Mouse (Mus musculus) heart, adult 9 months (tissue): Measurements from ENCODE around the gene Dapk2.

Source experiments
- DNase-seq, 2 experiments: peaks; one replicate each; pipeline ENCODE4 v3.0.0; 2022; ENCODE audit warnings: low spot score in 2 of 2

Dapk2 gene

DNA sequence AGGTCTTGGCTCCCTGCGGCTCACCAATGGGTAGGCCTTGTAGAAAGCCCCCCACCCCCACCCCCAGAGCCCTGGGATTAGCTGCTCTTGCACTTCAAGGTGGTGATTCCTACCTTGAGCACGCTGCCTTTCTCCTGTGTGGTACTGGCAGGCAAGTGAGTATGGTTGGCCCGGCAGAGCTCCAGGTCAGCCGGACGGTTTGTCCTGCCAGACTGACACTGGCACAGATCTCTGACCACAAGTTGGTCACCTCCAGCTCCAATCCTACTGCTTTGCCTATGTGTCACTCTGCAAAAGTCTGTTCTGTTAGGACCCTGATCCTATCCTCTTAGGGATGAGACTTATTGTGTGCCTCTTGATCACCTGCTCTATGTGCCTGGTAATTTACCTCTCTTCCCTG lies 26.5 kb downstream of the Dapk2 start:
- DNase-seq, result peak in 1 of 2 experiments; percentile 19

GRCm38 (mm10) chr9:66186426-66186825 lies 28.4 kb downstream of the Dapk2 start:
- no peak for DNase-seq

GRCm38 (mm10) chr9:66189026-66189425 lies 31.0 kb downstream of the Dapk2 start:
- no peak for DNase-seq

DNA sequence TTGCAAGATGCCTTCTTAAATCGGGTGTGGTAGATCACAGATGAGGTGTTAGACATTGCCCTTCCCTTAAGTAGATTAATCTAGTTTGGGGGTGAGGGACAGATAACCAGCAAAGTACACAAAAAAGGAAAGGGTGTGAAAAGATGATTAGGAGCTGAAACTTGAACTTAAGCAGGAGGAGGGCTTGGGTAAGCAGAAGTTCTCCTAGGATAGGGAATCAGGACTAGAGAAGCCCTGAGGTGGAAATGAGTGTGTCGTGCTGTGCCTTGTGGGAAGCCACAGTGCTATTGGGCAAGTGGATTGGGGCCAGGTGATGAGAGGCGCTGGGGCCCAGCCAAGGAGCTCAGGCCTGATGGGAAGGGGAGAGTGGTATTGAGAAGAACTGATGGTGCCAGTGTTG lies 36.0 kb downstream of the Dapk2 start:
- DNase-seq, result no peak

DNA sequence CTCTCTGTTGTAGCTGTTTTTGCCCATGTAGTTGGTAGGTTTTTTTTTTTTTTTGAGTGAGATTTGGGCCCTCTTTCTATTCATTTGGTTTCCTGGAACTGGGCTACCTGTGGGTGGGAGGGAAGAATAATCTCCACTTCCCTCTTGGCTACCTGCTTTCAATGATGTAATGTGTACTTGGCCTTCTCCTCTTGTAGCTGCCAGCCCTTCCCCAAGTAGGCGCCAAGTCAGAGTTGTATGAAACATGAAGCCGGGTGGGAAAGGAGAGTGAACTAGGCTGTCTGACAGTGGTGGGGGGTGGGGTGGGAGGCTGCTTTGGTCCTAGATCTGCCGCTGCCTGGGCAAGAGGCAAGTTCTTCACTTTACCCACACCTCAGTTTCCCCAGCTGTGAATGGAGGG lies 38.5 kb downstream of the Dapk2 start:
- DNase-seq, result no peak

DNA sequence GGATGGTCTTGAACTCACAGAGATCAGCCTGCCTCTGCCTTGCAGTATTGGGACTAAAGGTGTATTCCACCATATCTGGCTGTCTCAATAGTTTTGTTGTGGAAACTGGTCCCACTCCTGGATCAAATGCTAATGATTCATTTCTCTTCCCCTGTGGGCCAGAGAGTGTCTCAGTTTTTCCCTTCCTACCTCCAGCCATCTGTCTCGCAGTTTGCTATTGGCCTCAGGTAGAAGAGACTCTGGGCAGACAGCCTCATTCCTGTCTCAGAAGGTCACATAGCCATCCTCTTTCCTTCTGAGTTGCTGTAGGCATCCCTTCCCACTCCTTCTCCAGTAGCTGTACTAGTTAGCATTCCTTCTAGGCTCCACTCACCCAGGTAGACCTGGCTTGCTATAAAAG lies 40.5 kb downstream of the Dapk2 start:
- DNase-seq, result no peak

GRCm38 (mm10) chr9:66199657-66200410 lies 41.8 kb downstream of the Dapk2 start:
- no peak for DNase-seq

DNA sequence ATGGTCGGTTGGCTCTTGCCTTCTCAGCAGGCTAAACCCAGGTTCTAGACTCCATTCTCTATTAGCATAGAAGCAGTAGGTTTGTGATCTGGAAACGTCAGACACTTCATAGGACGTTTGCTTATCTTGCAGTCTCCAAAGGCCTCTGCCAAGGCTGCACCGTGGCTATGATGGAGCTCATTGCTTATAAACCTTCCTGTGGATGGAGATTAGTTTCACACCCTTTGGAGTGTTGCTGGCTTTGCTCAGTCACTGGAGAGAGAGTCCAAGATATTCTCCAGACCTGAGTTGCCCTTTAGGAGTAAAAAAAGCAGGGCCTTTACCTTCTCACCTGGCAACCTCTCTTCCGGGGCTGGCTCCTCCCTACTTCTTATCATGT lies 42.4 kb downstream of the Dapk2 start:
- DNase-seq, result no peak

DNA sequence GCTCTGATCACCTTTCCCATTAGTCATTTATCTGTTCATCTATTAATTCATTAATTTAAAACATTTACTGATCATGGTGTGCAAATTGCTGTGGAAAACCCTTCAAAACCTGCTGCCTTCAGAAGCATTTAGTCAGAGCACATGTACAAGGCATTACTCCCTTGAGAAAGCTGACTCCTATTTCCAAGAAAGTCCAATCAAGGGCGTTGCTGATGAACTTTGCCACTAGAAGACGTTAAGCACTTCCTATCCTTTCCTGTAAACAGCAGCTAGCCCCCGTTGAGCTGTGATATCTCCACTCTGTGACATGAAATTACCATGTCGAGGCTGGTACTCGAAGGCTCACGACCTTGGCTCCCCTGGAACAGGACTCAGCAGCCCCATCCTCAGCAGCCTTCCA lies 43.6 kb downstream of the Dapk2 start:
- DNase-seq, result no peak

DNA sequence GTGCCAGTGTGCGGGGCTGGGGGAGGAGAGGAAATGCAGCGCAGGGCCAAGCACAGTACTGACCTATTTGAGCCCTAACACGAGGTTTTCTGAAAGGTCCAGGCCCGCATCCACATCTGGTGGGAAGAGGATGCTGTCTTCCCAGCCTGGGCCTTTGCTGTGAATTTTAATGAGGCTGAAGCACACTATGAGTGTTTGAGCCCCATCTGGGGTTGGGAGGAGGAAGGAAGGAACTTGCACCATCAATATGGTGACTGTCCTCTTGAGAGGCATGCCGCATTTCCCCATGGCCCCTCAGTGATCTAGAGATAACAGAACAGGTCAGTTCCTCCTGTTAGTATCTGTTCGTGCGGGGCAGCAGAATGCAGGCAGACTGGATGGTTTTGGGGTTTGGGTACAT lies 44.4 kb downstream of the Dapk2 start:
- DNase-seq, result no peak

DNA sequence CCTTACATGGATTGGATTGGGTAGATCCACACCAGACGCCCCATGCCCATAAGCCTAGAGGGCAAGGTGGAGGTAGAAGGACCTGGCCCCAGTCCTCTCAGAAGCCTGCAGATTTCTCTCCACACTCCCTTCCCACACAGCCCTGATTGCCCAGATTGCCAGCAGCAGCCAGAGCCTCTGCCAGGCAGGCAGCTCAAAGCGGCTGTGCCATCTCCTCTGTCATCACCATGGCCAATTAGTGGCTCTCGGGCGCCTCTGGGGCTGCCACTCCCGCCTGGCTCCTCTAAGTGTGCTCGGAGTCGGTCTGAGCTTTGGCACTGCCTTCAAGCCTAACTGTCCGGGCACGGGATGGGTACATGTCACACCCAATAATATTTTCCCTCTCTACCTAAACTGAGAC lies 47.7 kb downstream of the Dapk2 start:
- no peak for DNase-seq

DNA sequence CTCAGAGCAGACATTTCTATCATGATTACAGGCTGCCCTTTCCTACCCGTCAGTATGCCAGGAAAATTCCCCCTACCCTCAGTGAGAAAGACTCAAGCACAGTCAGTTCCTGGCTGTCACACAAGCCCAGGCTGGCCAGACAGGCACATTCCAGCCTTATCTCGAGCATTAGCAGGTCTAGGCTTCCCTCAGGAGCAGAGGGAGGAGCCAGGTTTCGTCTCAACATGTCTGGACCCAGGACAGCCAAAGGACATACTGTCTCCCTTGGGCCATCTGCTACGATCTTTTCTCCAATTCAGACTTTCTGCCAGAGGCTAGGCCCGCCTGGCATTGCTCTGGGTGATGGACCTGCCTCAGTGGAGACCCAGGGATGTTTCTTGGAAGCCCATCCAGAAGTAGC lies 48.8 kb downstream of the Dapk2 start:
- DNase-seq, result peak; percentile 49 to 57

DNA sequence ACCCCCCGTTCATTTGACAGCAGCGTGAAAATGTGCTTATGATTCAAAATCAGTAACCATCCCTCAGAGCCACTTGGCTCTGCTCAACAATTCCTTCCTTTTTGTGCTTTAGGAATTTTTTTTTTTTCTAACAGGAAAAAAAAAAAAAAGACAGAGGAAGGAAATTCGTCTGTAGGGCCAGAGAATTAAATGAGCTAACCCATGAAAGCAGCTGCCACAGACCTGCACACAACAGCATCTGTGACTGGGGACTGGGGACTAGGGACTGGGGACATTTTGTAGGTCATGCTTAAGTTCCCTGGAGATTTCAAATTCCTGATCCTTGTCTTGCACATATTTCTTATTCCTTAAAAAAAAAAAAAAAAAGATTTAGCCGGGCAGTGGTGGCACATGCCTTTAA lies 53.4 kb downstream of the Dapk2 start:
- peak in 1 of 2 experiments; percentile 42 for DNase-seq

GRCm38 (mm10) chr9:66212088-66212487 lies 54.1 kb downstream of the Dapk2 start:
- peak in 1 of 2 experiments; percentile 39 for DNase-seq

DNA sequence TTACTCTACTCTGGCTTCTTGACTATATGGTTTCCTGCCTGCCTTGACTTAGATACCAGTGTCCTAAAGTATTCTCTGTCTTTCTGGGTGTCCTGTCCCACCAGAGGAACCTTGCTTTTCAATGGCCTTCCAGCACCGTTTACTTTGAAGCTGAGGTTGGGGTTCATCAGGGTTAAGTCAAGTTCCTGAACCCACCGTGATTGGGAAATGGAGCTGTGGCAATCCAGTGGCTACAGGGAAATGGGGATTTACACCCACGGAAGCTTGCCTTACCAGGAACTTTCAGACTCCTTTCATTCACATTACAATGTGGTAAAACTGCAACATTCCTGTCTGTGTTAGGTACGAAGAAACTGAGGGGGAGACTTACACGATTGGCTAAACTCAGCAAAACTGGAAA lies 54.8 kb downstream of the Dapk2 start:
- no peak for DNase-seq

DNA sequence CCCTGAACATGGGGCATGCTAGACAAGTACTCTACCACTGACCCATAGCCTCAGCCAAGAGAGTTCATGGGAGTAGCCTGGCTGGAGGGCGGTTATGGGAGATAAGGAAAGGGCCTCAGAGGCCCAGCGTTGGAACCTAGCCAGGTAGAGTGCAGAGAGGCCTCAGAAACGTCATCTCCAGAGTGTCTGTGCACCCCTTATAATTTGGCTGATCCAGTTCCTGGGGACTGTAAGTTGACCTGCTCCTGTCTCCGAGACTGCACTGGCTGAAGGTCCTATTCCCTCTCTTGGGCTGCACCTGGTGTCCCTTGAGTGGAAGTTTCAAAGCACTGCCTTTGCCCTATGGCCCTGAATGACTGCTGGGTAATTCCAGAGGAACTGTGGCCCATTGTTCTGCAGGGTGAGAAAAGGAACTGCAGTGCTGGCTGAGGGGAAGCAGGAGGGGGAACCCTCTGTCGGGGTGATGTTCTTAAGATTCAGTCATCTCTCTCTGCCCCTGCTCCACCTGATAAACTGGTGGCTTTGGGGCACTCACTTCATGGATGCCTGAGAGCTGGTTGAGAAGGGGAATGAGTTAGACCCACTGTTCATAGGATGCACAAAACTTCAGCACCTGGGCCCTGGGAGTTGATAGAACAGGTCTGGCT lies 55.5 kb downstream of the Dapk2 start:
- peak; percentile 73 to 74 for DNase-seq

GRCm38 (mm10) chr9:66215551-66215950 lies 57.5 kb downstream of the Dapk2 start:
- DNase-seq, result no peak

DNA sequence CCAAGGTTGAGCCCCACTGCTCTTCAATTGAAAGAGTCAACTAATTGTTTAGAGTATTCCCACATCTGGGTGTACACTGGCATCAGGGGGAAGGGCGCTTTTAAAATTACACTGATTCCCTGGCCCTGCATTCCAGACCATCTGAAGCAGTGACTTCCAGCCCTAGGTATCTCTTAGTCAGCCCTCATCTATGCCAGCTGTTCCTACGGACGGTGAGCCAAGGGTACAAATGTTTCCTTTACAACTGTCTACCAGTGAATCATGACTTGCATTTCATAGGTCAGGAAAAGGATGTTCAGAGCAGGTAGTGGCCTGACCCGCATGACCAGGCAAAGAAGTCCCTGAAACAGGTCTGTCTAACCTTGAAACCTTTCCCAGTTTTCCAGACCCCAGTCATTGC lies 59.9 kb downstream of the Dapk2 start:
- no peak for DNase-seq

GRCm38 (mm10) chr9:66218917-66219725 lies 61.1 kb downstream of the Dapk2 start:
- DNase-seq, result peak; percentile 40 to 55

- no peak for DNase-seq
Measured at GRCm38 (mm10) chr9:66223872-66224271, 65.8 kb downstream of the Dapk2 start.

DNA sequence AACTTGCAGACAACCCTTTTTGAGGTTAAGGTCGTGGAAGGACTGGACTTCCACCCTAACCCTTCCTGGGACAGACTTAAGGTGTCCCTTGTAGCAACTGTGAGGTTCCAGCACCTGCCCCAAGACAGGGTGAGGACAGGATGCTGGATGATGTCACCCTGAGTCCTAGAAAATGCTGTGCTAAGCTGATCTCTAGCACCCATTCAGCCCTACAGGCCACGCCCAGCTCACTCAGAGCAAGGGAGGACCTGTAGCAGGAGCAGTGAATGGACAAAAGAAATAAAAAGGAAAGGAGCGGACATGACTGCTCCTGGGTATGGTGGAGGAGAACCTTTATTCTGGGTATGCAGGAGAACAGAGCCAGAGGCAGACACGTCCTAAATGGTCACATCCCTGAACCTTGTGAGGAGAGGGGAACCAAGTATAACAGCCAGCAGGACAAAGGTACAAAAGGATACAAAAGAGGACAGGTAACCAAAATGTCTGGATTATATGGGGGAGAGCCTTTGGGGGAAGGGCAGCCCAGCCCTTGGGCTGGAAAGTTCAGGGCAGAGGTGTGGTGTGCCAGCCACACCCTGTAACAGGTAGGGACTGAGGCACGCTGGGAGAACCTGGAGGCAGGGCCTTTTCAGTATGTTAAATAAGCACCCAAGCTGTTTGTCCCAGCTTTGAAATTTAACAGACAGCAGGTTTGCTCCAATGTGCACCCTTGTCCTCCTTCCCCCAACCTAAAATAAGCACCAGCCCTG lies 67.9 kb downstream of the Dapk2 start:
- DNase-seq, result no peak
